ENCODE assay signal across 16 mouse cellular contexts in the genomic region with DNA sequence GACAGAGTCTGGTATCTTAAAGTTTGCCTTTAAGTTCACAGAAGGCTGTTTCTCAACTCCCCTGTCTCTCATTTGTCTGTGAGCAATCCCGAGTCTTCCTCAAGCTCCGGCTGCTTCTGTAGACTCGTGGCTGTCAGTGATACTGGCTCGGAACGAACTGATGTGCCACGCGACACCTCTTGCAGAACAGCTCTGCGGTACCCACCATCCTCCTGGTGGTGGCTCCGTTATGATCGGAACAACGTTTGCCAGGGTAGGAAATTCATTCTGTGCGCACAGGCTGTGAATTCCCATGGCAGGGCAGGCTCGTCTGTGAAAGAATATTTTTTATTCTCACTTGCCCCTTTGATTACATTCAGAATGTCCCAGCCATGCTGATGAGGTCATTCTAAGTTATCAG.
DNase-seq lines count a peak whose midpoint lies in the region; ATAC-seq lines count a peak whose summit lies in the region.
"Had no signal": no experiment of that assay in that cellular context is flagged by ENCODE, and none has a peak within 500 bp of the region (broad histone marks: within the 10 kb centered on the region; RNA-seq: fewer than 3 reads in every experiment).

No protein-coding gene starts in this region.

- WGBS in forebrain, embryonic 14.5 days, result 73% methylated on average over 13 of the region's 13 CpGs
- 85% methylated on average over 13 of the region's 13 CpGs for WGBS in forebrain, embryonic 12.5 days
- WGBS in heart, embryonic 11.5 days (ENCODE audit: insufficient replicate concordance), result 76% methylated on average over 13 of the region's 13 CpGs

- H3K9me3 ChIP-seq in forebrain, embryonic 14.5 days (replicated peaks; ENCODE audit: control insufficient read depth, low read length), result no peaks in the 10 kb centered on the region
- H3K9me3 ChIP-seq in forebrain, embryonic 12.5 days, result no peaks in the 10 kb centered on the region
- no peaks in the 10 kb centered on the region for H3K9me3 ChIP-seq in heart, embryonic 11.5 days (replicated peaks; ENCODE audit: control insufficient read depth, low read length)
- H3K9me3 ChIP-seq: G1E; heart, embryonic 15.5 days; intestine, embryonic 15.5 days; liver, embryonic 13.5 days had no signal

- H3K36me3 ChIP-seq in forebrain, embryonic 14.5 days (ENCODE audit: control insufficient read depth, insufficient read depth, low read length), result no peaks in the 10 kb centered on the region
- no peaks in the 10 kb centered on the region for H3K36me3 ChIP-seq in forebrain, embryonic 12.5 days (replicated peaks)
- no peaks in the 10 kb centered on the region for H3K36me3 ChIP-seq in heart, embryonic 11.5 days (ENCODE audit: control insufficient read depth, insufficient read depth, low read length)
- H3K36me3 ChIP-seq: G1E; heart, embryonic 15.5 days; intestine, embryonic 15.5 days; liver, embryonic 13.5 days had no signal

- no peak overlapping the region for H3K9ac ChIP-seq in forebrain, embryonic 14.5 days (ENCODE audit: low read length)
- no peak overlapping the region for H3K9ac ChIP-seq in forebrain, embryonic 12.5 days
- no peak overlapping the region for H3K9ac ChIP-seq in heart, embryonic 11.5 days (ENCODE audit: low read depth, low read length)
- H3K9ac ChIP-seq: heart, embryonic 15.5 days; intestine, embryonic 15.5 days; liver, embryonic 13.5 days had no signal

- ATAC-seq in forebrain, embryonic 14.5 days, result no peak
- no peak for ATAC-seq in forebrain, embryonic 12.5 days (ENCODE audit: low FRiP score)
- peak; percentile 99 for ATAC-seq in frontal cortex, adult (ENCODE audit: low TSS enrichment)
- ATAC-seq in heart, embryonic 11.5 days (replicated peaks; ENCODE audit: insufficient number of reproducible peaks, low FRiP score, low TSS enrichment), result no peak
- ATAC-seq: intestine, embryonic 15.5 days had no signal

- no peak overlapping the region for H3K27ac ChIP-seq in forebrain, embryonic 14.5 days (ENCODE audit: low read depth, low read length)
- H3K27ac ChIP-seq in forebrain, embryonic 12.5 days, result no peak overlapping the region
- H3K27ac ChIP-seq in heart, embryonic 11.5 days (ENCODE audit: low read depth, low read length), result no peak overlapping the region
- H3K27ac ChIP-seq: heart, embryonic 15.5 days; intestine, embryonic 15.5 days; liver, embryonic 13.5 days had no signal

- DNase-seq in forebrain, embryonic 14.5 days (ENCODE audit: low spot score), result peak; percentile 31
- DNase-seq in layer of hippocampus, adult 9-11 months, result peak; percentile 48
- DNase-seq in right cerebral cortex, adult 18-20 months, result peak; percentile 61
- no peak for DNase-seq in spleen, postnatal 10 days (ENCODE audit: low spot score in 2 of 2)
- no peak for DNase-seq in embryo, embryonic 9.5 days (ENCODE audit: extremely low spot score)
- DNase-seq: B cell, adult 2 months; gastrocnemius, postnatal 10 days; liver, embryonic 13.5 days; lung, postnatal 4 days; thymus, postnatal 25 days had no signal

- H3K27me3 ChIP-seq in forebrain, embryonic 14.5 days (replicated peaks; ENCODE audit: control insufficient read depth, insufficient read depth, low read length), result no peaks in the 10 kb centered on the region
- no peaks in the 10 kb centered on the region for H3K27me3 ChIP-seq in forebrain, embryonic 12.5 days
- H3K27me3 ChIP-seq in heart, embryonic 11.5 days (ENCODE audit: control insufficient read depth, insufficient read depth, low read length), result no peaks in the 10 kb centered on the region
- H3K27me3 ChIP-seq: heart, embryonic 15.5 days; intestine, embryonic 15.5 days; liver, embryonic 13.5 days had no signal

- H3K4me3 ChIP-seq in forebrain, embryonic 14.5 days (ENCODE audit: low read depth, low read length), result no peak overlapping the region
- H3K4me3 ChIP-seq in forebrain, embryonic 12.5 days (replicated peaks), result no peak overlapping the region
- no peak overlapping the region for H3K4me3 ChIP-seq in heart, embryonic 11.5 days (ENCODE audit: low read depth, low read length)
- H3K4me3 ChIP-seq: heart, embryonic 15.5 days; intestine, embryonic 15.5 days; liver, embryonic 13.5 days had no signal

- H3K4me1 ChIP-seq in forebrain, embryonic 14.5 days (ENCODE audit: control insufficient read depth, insufficient read depth, low read length), result no peaks in the 10 kb centered on the region
- peaks cover 3% of the 10 kb centered on the region; the same call in 1 of the 2 replicates for H3K4me1 ChIP-seq in forebrain, embryonic 12.5 days
- no peaks in the 10 kb centered on the region for H3K4me1 ChIP-seq in heart, embryonic 11.5 days (ENCODE audit: control insufficient read depth, insufficient read depth, low read length)
- H3K4me1 ChIP-seq: heart, embryonic 15.5 days; intestine, embryonic 15.5 days; liver, embryonic 13.5 days had no signal

- no peak overlapping the region for H3K4me2 ChIP-seq in forebrain, embryonic 14.5 days (ENCODE audit: low read length)
- no peak overlapping the region for H3K4me2 ChIP-seq in forebrain, embryonic 12.5 days
- no peak overlapping the region for H3K4me2 ChIP-seq in heart, embryonic 11.5 days
- H3K4me2 ChIP-seq: heart, embryonic 15.5 days; intestine, embryonic 15.5 days; liver, embryonic 13.5 days had no signal

Comparison
In these comparisons a context has a peak if more than half of its experiments do, and no peak if none do; other contexts are left out.
1. DNase-seq: peak in forebrain, embryonic 14.5 days (single experiment), layer of hippocampus, adult 9-11 months (single experiment) and right cerebral cortex, adult 18-20 months (single experiment); none in spleen, postnatal 10 days (0 of 2) and embryo, embryonic 9.5 days (single experiment).